Mouse (Mus musculus) fat pad, adult 2 months (tissue): ENCODE data around the gene Pth2.

ENCODE experiments used
- DNase-seq: peaks from one replicate; pipeline ENCODE4 v3.0.0-alpha.2; 2011; ENCODE audit warnings: low read depth, low spot score; ENCODE audit errors: extremely low read depth

Pth2 gene

DNA sequence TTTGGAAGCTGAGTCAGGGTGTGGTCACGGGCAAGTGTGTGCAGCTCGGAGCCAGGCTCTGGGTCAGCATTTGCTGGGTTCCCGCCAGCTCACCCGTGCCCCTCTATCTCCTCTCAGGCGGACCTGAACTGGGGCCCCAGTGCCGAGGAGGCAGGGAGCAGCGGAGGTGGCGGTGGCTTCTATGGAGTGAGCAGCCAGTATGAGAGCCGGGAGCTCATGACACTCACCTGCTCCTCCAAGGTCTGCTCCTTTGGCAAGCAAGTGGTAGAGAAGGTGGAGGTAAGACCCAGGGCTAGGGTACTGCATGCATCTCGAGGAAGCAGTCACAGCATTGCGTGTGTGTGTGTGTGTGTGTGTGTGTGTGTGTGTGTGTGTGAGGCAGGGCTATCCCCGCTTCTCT is 50.4 kb downstream of the Pth2 start:
- DNase-seq, result no peak
